Mouse (Mus musculus) cerebellum, adult 18-20 months (tissue): ENCODE measurements around the gene Sec61a2.

Experiments
- DNase-seq, 2 experiments: peaks; one replicate each; pipeline ENCODE4 v3.0.0; 2021

Sec61a2 gene

DNA sequence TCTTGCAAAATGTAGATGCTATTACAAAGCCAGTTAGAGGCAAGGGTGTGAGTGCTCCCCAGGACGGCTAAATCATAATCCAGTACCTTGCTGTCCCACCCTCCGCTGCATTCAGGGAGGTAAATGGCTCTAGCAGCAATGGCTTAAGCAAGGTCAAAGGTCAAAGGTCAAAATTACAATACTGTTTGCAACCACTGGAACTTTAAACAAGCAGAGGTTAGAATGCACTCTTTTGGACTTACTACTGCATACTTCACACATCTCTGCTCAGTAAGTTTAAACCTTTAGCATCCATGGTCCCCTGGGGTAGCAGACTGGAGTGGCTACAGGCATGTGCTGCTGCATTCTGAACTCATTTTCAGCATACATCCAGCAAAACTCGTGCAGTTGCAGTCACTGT, 17.8 kb downstream of the Sec61a2 start:
- no peak for DNase-seq

DNA sequence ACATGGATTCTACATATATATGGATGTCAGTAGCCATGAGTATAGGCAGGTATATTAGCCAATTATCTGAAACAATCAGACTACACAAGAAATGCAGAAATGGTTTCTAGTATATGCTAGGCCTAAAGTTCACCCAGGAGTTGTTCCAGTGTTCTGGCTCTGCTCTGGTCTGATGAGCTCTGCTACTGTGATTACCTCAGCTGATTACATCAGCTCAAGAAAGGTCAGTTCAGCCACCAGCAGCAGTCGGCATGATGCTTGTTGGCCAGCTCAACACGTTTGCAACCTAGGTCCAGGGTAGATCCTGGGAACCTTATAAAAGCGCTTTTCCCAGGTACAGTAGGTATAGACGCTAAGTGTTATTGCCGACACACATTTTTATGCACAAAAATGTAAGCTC, 25.5 kb downstream of the Sec61a2 start:
- no peak for DNase-seq

DNA sequence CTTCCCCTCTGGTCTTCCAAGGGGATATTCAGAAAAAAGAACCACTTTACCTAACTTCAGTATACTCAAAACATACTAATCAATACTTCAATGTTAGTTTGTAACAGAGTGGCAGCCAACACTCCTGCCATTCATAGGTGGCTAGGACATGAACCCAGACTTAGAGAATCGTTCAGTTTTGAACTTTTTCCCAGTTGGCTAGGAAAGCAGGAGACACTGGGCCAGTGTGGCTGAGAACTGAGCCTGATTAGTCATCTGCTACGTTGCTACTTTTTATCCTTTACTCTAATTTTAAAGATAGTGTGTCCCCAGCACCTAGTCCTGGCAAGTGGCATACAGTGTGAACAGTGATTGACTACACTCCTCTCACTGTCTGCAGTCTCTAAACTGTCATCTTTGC, 27.6 kb downstream of the Sec61a2 start:
- no peak for DNase-seq

DNA sequence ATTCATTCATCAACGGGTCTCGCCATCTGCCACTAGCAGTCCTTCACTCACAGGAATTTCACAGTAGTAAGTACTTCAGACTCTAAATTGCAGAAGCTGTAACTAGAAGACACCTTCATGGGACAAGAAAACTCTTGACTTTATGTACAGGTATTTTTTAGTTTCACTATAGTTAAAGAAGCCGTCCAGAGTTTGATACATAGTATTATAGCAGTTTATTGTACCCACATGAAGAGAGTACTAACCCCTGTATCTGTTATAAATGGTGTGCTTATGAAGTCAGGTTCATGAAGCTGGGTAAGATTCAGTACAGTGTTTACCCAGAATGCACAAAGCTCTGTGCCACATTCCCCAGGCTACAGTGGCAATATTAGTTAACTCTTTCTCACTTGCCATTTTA, 32.4 kb downstream of the Sec61a2 start, which contains the start of gene Gm13199:
Gene Gm13199, minus strand, starts transcription at position 101 of the 400 bp plus-strand sequence.
- DNase-seq: no peak

DNA sequence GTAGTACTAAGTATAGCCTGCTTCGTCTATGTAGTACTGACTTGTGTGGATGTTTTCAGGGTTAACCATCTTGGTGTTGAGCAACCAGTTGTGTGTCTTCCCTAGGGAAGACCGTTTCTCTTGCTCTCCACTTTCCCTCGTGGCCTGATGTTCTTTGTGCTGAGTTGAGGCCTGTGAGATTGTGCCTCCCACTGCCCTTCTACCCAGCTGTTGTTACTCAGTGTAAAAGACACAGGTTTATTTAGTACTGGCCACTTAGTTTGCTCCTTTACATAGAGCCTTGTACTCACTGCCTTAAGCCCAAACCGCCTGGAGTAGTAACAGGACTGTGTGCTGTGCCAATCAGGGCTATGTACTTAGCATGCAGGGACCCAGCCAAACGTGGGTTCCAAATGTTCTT, 43.4 kb downstream of the Sec61a2 start:
- no peak for DNase-seq

DNA sequence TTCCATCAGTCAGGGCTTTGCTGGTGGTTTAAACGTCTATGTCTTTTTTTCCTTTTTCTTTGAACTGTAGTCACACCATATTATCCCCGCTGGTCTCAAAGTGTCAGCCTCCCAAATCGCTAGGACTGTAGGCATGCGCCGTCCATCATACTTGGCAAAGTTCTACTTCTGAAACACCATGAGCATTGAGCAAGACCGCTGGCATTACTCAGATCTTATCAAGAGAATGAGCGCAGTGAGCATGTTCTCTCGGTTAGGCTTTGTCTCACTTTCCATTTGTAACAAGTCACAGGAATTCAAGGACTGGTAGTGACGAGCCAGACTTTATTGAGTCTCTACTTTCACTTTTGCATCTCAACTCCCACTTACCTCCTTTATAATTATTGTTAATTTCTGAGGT, 44.1 kb downstream of the Sec61a2 start:
- no peak for DNase-seq

DNA sequence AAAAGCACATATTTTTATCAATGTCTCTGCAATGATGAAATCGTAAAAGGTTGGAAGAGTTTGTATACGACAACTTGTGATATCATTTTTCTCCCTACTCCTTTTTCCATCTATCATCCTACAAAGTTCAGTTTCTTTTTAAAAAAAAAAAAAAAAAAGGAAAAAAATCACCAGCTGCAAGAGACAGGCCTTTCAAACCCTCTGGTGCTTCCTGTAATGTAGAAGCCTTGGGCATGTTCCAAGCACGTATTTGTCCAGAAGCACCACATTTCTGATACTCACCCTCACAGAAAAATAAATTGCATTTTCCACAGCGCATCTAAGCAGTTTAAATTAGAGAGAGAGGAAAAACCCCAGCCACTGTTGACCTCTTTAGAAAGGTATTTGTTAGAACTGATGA, 49.4 kb downstream of the Sec61a2 start:
- DNase-seq: no peak

DNA sequence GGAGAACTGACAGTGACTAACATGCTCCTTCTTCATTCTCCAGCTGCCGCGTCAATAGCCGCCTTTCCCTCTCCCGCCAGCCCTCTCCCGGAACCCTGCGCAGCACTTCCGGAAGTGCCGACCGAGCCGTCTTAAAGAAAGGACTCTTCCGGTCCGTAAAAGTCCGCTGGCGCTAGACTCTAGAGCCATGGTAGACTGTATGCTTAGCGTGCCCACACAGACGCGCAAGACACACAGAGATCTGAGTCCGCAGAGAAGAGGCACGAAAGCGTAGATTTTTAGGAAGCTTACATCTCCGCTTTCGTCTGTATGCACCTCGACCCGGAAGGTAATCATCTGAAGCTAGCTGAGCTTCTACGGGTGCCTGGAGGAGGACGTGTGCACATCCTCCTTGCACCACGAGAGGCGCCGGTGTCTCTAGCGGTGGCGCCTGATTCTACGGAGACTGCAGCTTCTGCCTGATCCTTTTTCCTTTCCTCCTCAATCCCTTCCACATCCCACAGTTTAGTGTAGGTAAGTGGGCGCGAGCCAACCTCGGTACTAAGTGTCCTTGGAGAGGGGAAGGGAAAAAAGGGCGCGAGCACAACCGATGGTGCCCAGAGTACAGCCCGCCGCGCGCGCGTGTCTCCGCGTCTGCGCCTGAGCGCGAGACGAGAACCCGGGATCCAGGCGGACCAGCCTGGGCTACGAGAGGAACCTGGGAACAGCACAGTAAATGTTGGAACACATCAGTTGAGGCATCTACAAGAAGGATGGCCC, 50.2 kb downstream of the Sec61a2 start, which contains the start of the genes Nudt5 and Cdc123:
Gene Nudt5, plus strand, starts transcription at position 147 of the 759 bp plus-strand sequence.
Gene Cdc123, minus strand, starts transcription at position 292 of the 759 bp plus-strand sequence.
- DNase-seq: peak; percentile 90 to 91

DNA sequence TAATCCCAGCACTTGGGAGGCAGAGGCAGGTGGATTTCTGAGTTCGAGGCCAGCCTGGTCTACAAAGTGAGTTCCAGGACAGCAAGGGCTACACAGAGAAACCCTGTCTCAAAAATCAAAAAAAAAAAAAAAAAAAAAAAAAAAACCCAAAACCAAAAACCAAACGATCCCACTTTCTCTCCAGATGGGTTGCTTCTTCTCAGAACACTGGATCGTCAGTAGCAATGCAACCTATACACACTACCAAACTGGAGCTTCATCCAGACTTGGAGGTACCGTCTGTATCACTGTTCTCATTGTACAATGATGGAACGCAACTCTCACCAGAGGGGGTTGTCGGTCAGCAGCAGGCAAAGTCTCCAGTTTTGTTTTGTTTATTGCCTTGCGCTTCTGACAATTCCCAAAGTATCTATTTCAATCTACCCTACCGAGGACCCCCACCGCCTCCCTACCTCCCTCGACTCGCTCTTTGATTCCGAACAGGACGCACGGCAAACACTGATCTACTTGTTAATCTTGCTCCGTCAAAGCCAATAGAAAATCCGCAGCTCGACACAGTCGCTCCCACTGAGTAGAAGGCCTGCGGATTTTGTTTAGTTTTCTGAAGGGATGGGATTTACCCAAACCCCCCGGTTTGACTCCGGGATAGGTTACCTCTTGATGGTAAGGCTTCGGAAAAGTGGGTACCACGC, 50.9 kb downstream of the Sec61a2 start:
- no peak for DNase-seq

DNA sequence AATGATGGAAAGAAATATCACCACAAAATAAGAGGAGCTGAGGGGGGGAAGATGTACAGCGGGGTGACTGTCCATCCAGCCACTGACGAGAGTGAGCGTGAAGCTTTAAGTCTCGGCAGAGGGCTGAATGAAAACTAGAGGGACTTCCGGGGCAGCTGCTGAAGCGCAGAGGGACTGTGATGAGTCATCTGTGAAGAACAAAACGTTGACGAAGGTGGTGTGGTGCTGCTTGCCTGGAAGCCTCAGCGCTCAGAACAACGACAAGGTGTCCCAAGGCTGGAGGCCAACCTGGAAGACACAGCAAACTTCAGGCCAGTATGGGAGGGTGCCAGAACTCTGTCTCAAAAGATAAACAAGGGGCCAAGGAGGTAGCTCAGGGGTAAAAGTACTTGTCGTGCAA, 54.4 kb downstream of the Sec61a2 start:
- DNase-seq: no peak

DNA sequence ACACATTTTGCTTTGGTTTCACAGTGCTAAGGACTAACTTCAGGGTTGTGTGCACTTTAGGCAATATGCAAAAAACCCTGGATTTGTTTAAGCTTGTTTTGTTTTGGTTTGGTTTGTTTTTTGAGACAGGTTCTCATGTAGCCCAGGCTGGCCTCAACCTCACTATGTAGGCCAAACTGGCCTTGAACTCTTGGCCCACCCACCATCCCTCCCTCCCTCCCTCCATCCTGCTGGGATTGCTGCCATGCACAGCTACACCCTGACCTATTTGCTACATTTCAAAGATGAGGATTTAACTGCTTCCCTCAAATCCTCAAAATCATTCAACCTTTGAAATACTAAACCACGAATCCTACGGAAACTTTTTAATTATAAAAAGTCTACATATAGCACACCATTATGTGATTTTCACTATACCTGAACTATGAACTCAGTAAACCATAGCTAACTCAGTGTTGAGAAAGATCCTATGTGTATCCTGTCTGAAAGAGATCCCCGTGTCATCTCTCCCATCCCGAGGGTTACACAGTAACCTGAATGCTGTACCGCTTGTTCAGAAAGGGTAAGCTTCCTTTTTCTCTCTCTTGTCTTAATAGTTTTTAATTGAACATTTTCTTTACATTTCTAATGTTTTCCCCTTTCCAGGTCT, 69.8 kb downstream of the Sec61a2 start:
- DNase-seq: no peak

DNA sequence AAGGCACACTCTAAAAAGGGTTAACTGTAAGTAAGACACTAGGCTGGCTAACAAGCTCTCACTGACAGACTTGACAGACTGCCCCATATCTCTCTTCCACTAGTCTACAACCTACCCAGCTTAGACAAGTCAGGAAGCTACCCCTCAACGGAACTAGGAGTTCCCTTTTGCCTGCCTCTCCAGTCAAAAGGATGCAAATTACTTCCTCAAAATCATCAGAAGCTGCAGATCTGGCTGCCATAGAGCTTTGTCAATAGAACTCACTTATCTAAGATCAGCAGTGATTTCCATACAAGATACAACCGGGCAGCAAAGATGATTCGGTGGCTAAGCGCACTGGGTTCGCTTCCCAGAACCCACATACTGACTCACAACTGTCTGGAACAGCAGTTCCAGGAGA, 70.5 kb downstream of the Sec61a2 start:
- DNase-seq: no peak

DNA sequence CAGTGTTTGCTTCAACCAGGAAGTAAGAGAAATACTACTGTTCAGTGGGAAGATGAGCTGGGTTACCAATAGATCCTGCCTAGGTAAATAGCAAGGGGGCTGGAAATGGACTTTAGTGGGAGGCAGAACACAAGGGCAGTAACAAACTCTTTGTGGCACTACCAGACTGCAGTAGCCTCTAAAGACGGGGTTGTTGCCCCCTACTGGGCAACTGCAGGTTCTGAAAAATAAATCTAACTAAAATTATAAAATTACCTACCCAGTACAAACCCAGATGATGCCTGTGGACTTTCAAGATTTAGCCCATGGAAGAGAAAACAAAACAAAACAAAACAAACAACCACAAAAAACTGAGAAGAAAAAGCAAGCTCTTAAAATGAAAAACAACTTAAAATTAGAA, 71.0 kb downstream of the Sec61a2 start:
- DNase-seq: no peak

DNA sequence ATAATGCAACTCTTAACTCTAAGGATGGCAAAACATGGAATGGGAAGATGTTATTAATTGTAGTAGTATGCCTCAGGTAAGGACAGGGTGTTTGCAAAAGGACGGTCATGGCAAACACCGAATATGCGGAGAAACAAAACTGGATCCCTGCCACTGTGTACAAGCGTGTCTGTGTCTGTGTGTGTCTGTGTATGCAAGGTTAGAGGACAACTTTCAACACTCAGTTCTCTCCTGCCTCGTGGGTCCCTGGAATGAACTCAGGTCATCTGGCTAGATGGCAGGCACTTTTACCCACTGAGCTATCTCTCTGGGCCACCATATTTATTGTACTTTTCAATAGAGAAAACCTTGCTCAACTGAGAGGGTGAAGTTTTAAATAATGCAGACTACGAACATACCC, 72.8 kb downstream of the Sec61a2 start:
- no peak for DNase-seq

DNA sequence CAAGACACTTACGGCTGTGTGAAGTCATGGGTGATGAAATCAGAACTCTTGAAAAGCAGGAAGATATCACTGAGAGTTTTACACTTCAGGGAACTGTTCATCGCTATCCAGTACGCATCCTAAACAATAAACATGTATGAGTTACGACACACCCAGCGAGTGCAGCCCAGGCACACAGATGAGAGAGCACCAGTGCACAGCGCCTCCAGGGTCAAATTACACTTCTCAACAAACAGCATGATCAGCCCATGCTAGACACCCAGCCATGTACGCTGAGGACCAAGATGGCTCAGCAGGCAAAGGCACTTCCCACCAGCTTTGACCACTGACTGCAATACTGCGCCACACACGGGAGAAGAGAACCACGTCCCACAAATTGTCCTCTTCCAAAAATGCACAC, 74.0 kb downstream of the Sec61a2 start:
- no peak for DNase-seq
